Mouse (Mus musculus) neural tube, embryonic 12.5 days (tissue): ENCODE measurements around the gene Lrig1. TPM values are rescaled to one million over a fixed set of nuclear protein-coding genes. Genes with fewer than 3 reads are reported as not detected.

Experiments
- ATAC-seq: fragments of 200-750 bp; cut with Nextera tagmentation; 2 replicates; pipeline ENCODE4 v1.8.0; 2017; ENCODE audit warnings: low read depth, mild to moderate bottlenecking, moderate TSS enrichment, moderate library complexity; ENCODE audit not compliant: low FRiP score
- H3K27ac ChIP-seq: fragments of 300-500 bp; sonication (generic); 2 replicates; pipeline ENCODE4 v1.5.1; 2016
- H3K27me3 ChIP-seq: fragments of 300-500 bp; sonication (generic); replicated peaks from 2 replicates; pipeline ENCODE4 v1.6.1; 2016; ENCODE audit warnings: mild to moderate bottlenecking
- H3K36me3 ChIP-seq: fragments of 300-500 bp; sonication (generic); 2 replicates; pipeline ENCODE4 v1.6.1; 2016; ENCODE audit warnings: mild to moderate bottlenecking
- H3K4me1 ChIP-seq: fragments of 300-500 bp; sonication (generic); 2 replicates; pipeline ENCODE4 v1.6.1; 2016
- H3K4me2 ChIP-seq: fragments of 300-500 bp; sonication (generic); replicated peaks from 2 replicates; pipeline ENCODE4 v1.6.1; 2016; ENCODE audit warnings: mild to moderate bottlenecking
- H3K4me3 ChIP-seq: fragments of 300-500 bp; sonication (generic); 2 replicates; pipeline ENCODE4 v1.5.1; 2016
- H3K9ac ChIP-seq: fragments of 300-500 bp; sonication (generic); 2 replicates; pipeline ENCODE4 v1.6.1; 2016; ENCODE audit warnings: mild to moderate bottlenecking
- H3K9me3 ChIP-seq: fragments of 300-500 bp; sonication (generic); 2 replicates; pipeline ENCODE4 v1.6.1; 2016; ENCODE audit warnings: mild to moderate bottlenecking
- WGBS: fragments of 180-500 bp; shearing (Covaris S2); methylation state at CpG from one replicate; pipeline ENCODE4 v1.1.7; 2016; 5-methylcytosine and 5-hydroxymethylcytosine counted together
- polyA plus RNA-seq: library from polyadenylated mRNA; unstranded; fragments of >200 nt; fragmentation: Nextera tagmentation; extraction: Ambion mirVana; gene quantifications from 2 replicates; pipeline ENCODE4 v1.2.1, GENCODE M21; 2016

The Lrig1 gene
- polyA plus RNA-seq, 1 experiment from 2014 or later, result 20.4 TPM

- 35% methylated on average over 13 of the region's 13 CpGs for WGBS
- H3K4me2 ChIP-seq, result no peak overlapping the region
- no peak overlapping the region for H3K27ac ChIP-seq
- H3K27me3 ChIP-seq, result no peaks in the 10 kb centered on the region
- no peaks in the 10 kb centered on the region for H3K36me3 ChIP-seq
- H3K4me3 ChIP-seq, result no peak overlapping the region
- H3K9me3 ChIP-seq, result no peaks in the 10 kb centered on the region
- ATAC-seq, result no peak
- H3K9ac ChIP-seq, result no peak overlapping the region
- no peaks in the 10 kb centered on the region for H3K4me1 ChIP-seq
Observed at GRCm38 (mm10) chr6:94714815-94715644, 15.1 kb upstream of the Lrig1 start.

DNA sequence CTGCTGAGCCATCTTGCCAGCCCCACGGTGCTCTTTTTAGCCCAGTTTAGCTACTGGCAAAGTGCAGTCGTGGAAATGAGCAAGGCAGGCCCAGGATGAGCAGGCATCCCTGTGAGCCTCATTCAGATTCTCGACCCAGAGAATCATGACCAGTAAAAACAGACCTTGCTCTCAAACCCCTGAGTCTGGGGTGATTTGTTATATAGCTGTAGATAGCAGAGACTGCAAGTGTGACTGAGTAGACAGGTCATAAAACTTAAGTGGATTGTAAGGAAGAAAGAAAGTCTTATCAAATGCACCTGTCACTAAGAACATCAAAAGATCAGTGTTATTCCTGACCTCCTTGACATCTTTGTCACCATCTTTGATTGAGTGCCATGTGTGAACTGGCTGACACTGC is 9.9 kb upstream of the Lrig1 start:
- Histone ChIP-seq H3K27me3 (no peaks in the 10 kb centered on the region), H3K27ac (no peak overlapping the region), H3K9me3 (no peaks in the 10 kb centered on the region), H3K36me3 (no peaks in the 10 kb centered on the region), H3K4me1 (no peaks in the 10 kb centered on the region), H3K4me3 (no peak overlapping the region), H3K4me2 (no peak overlapping the region), H3K9ac (no peak overlapping the region)
- WGBS, result 42% methylated on average over 3 of the region's 3 CpGs
- ATAC-seq, result no peak

DNA sequence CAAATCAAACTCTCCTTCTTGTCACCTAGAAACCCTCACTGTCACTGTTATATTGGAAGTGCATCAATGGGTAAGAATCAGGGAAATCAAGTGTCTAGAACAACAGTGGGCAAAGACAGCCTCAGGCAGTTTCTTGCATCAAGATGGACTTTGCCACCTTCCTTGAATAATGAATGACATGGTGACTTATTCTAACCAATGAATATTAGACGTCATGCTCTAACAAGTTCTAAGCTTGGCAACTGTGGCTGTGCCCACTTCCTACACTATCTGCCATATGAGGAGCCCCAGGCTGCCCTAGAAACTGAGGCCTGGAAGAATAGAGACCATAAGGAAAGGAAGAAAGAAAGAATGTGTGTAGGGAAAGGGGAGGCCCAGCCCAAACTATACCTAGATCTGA is 9.2 kb upstream of the Lrig1 start:
- Histone ChIP-seq H3K4me1 (no peaks in the 10 kb centered on the region), H3K9ac (no peak overlapping the region), H3K9me3 (no peaks in the 10 kb centered on the region), H3K4me3 (no peak overlapping the region), H3K27me3 (no peaks in the 10 kb centered on the region), H3K36me3 (no peaks in the 10 kb centered on the region), H3K4me2 (no peak overlapping the region), H3K27ac (no peak overlapping the region)
- whole genome bisulfite sequencing, result 89% methylated on average over 1 of the region's 1 CpGs
- no peak for ATAC-seq

- Histone ChIP-seq H3K36me3 (no peaks in the 10 kb centered on the region), H3K27me3 (no peaks in the 10 kb centered on the region), H3K9ac (no peak overlapping the region), H3K4me3 (no peak overlapping the region), H3K27ac (no peak overlapping the region), H3K4me2 (no peak overlapping the region), H3K4me1 (no peaks in the 10 kb centered on the region), H3K9me3 (no peaks in the 10 kb centered on the region)
- 82% methylated on average over 5 of the region's 5 CpGs for WGBS
- ATAC-seq, result no peak
Observed at GRCm38 (mm10) chr6:94707254-94707653, 7.3 kb upstream of the Lrig1 start.

DNA sequence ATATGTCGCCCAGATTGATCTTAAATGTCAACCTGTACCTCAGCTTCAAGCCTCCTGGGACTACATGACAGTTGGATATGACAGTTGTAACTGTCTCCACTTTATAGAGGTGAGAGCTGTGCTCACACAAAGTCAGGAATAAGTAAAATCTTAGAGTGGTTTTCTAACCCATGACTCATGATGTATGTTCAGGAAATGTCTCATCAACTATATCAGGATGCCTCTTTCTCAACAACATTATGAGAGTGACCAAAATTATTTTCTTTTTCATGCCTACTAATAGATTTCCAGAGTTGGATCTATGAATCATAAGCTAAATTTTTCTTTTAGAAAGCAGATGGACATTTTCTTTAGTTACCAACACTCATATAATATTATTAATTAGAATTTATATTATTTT is 6.0 kb upstream of the Lrig1 start:
- Histone ChIP-seq H3K36me3 (no peaks in the 10 kb centered on the region), H3K4me3 (no peak overlapping the region), H3K4me2 (no peak overlapping the region), H3K4me1 (no peaks in the 10 kb centered on the region), H3K27ac (no peak overlapping the region), H3K9ac (no peak overlapping the region), H3K9me3 (no peaks in the 10 kb centered on the region), H3K27me3 (no peaks in the 10 kb centered on the region)
- ATAC-seq, result no peak
- 59% methylated on average over 1 of the region's 1 CpGs for WGBS

- peaks cover 14% of the 10 kb centered on the region for H3K4me1 ChIP-seq
- no peak for ATAC-seq
- WGBS, result 93% methylated on average over 6 of the region's 6 CpGs
- no peaks in the 10 kb centered on the region for H3K9me3 ChIP-seq
- no peaks in the 10 kb centered on the region for H3K36me3 ChIP-seq
- no peak overlapping the region for H3K4me3 ChIP-seq
- H3K4me2 ChIP-seq, result no peak overlapping the region
- H3K27ac ChIP-seq, result no peak overlapping the region
- no peaks in the 10 kb centered on the region for H3K27me3 ChIP-seq
- no peak overlapping the region for H3K9ac ChIP-seq
Observed at GRCm38 (mm10) chr6:94702993-94703392, 3.0 kb upstream of the Lrig1 start.

DNA sequence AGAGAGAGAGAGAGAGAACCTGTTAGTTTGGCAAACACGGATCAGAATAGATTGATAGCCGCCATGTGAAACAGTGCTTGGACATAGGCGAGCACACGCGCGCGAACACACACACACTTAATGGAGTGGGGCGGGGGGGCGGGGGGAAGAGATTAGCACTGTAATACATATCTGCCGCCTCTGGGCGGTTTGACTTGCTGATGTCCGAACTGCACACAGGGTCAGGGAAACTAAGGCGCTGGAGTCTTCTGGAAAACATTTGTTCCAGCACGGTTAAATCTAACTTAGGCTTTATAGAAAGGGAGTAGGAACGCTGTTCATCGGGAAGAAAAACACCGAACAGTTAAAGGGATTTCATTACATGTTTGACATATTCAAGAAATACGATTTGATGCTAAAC is 1.1 kb upstream of the Lrig1 start:
- H3K27ac ChIP-seq, result no peak overlapping the region
- H3K9me3 ChIP-seq, result no peaks in the 10 kb centered on the region
- peak overlapping the region; percentile 32 for H3K4me3 ChIP-seq
- H3K36me3 ChIP-seq, result no peaks in the 10 kb centered on the region
- WGBS, result 5% methylated on average over 18 of the region's 18 CpGs
- no peaks in the 10 kb centered on the region for H3K27me3 ChIP-seq
- H3K9ac ChIP-seq, result no peak overlapping the region
- H3K4me2 ChIP-seq, result peak overlapping the region; percentile 88
- no peak for ATAC-seq
- peaks cover 27% of the 10 kb centered on the region for H3K4me1 ChIP-seq

GRCm38 (mm10) chr6:94700612-94701011 is 654 bp upstream of the Lrig1 start:
- H3K27me3 ChIP-seq, result no peaks in the 10 kb centered on the region
- no peak overlapping the region for H3K27ac ChIP-seq
- no peak overlapping the region for H3K9ac ChIP-seq
- under 1% methylated on average over 8 of the region's 8 CpGs for WGBS
- peaks cover 27% of the 10 kb centered on the region for H3K4me1 ChIP-seq
- ATAC-seq, result no peak
- H3K4me3 ChIP-seq, result peak overlapping the region; percentile 32
- peak overlapping the region; percentile 88 for H3K4me2 ChIP-seq
- H3K36me3 ChIP-seq, result no peaks in the 10 kb centered on the region
- no peaks in the 10 kb centered on the region for H3K9me3 ChIP-seq

DNA sequence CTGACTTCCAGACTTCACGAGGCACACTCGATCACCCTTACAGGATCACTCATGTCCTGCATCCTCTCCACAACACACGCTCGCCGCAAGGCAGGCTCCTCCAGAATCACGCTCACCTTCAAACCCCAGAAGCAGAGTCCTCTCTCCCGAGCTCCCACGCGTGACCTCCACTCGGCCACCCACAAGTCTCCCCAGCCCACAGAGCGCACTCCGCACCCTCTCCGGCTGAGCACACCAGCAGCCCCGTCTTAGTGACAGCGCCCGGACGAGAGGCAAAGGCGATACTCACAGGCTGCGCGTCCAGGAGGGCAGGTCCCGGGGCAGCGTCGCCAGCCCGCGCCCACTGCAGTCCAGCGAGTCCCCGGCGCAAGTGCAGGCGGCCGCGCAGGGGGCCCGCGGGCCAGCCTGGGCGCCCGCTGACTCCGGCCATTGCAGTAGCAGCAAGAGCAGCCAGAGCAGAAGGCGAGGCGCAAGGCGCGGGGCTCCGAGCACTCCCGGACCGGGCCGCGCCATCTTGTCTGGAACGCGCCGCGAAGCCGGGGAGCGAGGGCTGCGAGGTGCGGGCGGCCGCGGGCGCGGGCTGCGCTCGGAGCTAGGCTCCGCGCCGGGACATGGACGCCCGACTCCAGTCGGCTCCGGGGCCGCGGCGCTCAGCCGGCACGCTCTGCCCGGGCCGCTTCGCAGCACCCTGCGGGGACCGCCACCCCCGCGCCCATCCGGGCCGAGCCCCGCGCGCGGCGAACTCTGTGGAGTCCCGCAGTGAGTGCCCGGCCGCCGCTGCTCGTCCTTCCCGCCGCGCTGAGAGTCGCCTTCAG is 578 bp downstream of the Lrig1 start:
- H3K4me2 ChIP-seq, result peak overlapping the region; percentile 88
- H3K4me1 ChIP-seq, result peaks cover 37% of the 10 kb centered on the region
- no peaks in the 10 kb centered on the region for H3K36me3 ChIP-seq
- H3K9me3 ChIP-seq, result no peaks in the 10 kb centered on the region
- WGBS, result under 1% methylated on average over 74 of the region's 95 CpGs
- peak overlapping the region; percentile 70 for H3K27ac ChIP-seq
- peak overlapping the region; percentile 96 for H3K4me3 ChIP-seq
- peak overlapping the region; percentile 94 for H3K9ac ChIP-seq
- ATAC-seq, result peak; percentile 72
- no peaks in the 10 kb centered on the region for H3K27me3 ChIP-seq

DNA sequence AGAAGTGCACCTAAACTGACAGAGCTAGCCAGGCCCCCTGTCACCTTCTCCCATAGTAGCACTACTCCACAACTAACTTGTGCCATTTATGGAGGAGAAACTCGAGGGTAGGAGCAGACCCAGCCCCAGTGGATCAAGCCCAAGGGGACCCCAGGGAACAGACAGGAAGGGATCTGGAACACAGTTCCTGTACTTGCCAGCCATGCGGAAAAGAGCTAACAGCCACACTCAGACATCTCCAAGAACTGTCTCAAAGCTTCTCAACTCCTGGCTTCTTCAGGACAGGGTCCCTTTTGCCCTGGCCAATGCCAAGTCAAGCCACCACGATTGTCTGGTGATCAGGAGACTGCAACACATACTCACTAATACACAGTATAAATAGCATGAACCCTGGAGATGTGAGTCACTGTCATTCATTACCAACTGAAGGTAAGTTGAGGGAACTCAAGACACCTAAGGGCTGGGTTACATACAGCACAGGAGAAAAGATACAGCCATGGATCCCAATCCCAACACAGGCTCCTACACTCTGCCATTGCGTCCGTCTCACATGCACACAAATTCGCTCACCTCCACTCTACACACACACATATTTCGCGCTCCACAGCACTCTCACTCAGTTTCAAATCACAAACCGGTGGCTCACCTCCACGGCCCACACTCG is 1.3 kb downstream of the Lrig1 start:
- WGBS, result 4% methylated on average over 11 of the region's 11 CpGs
- Histone ChIP-seq H3K4me1 (peaks cover 42% of the 10 kb centered on the region), H3K36me3 (no peaks in the 10 kb centered on the region), H3K4me2 (peak overlapping the region; percentile 88), H3K9me3 (no peaks in the 10 kb centered on the region), H3K4me3 (peak overlapping the region; percentile 96), H3K27ac (no peak overlapping the region), H3K9ac (peak overlapping the region; percentile 94), H3K27me3 (no peaks in the 10 kb centered on the region)
- no peak for ATAC-seq

- Histone ChIP-seq H3K27me3 (no peaks in the 10 kb centered on the region), H3K9me3 (no peaks in the 10 kb centered on the region), H3K4me1 (peaks cover 54% of the 10 kb centered on the region), H3K9ac (no peak overlapping the region), H3K27ac (no peak overlapping the region), H3K4me2 (peak overlapping the region; percentile 88), H3K4me3 (peak overlapping the region; percentile 96), H3K36me3 (no peaks in the 10 kb centered on the region)
- ATAC-seq, result no peak
- 38% methylated on average over 1 of the region's 1 CpGs for WGBS
Observed at GRCm38 (mm10) chr6:94697423-94697822, 2.5 kb downstream of the Lrig1 start.
